Mouse (Mus musculus) retina, embryonic 14.5 days (tissue): ENCODE measurements at regions not wholly inside any gene's neighbourhood (a gene's known extent, or its start where the extent isn't known, plus 50 kb on each side); places are given as distances from the start of the nearest gene placed in this dataset.

Source experiments
- DNase-seq: peaks from one replicate; pipeline ENCODE4 v3.0.0-alpha.2; 2015; ENCODE audit warnings: low spot score

GRCm38 (mm10) chr8:100515896-100516295 is 1099.6 kb upstream of the Cdh8 start:
- no peak for DNase-seq

GRCm38 (mm10) chr8:100515152-100515551 is 1098.9 kb upstream of the Cdh8 start:
- DNase-seq = no peak

DNA sequence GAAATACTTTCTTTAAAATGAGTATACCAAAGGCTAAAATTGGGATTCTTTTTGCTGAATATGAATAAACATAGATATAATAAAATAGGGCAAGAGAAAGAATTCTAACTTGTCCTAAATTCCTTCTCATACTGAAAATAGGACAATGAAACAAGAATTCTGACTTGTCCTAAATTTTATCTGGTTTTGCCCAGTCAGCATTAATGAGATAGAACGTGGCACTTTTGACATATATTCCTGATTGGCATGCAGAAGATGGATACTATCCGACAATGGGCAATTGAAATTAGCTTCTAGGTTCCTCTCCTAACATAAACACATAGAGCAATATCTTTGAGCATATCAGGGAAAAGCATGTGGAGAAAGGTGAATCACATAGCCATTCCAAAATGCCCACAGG is 1090.2 kb upstream of the Cdh8 start:
- DNase-seq = no peak

GRCm38 (mm10) chr8:100500342-100500712 is 1084.1 kb upstream of the Cdh8 start:
- no peak for DNase-seq

GRCm38 (mm10) chr8:100499614-100500341 is 1083.5 kb upstream of the Cdh8 start:
- peak; percentile 23 for DNase-seq

DNA sequence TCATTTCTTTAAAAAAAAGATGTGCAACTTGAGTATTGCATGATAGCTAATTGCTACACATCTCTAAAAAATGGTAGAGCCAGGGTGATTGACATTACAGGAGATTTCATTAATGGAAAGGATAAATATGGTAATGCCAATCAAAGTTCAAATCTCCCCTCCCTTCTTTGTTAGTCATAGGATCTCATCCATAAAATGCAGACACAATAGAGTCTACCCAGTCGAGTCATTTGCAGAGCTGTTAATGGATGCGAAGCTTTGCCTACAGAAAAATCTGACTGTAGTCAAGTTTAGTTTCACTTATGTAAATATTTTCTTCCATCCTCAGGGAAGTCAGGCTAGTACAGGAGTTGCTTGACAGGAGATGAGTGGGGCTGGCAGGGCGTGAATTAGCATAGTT is 1078.2 kb upstream of the Cdh8 start:
- peak; percentile 6 for DNase-seq

GRCm38 (mm10) chr8:100475950-100476349 is 1059.7 kb upstream of the Cdh8 start:
- no peak for DNase-seq

DNA sequence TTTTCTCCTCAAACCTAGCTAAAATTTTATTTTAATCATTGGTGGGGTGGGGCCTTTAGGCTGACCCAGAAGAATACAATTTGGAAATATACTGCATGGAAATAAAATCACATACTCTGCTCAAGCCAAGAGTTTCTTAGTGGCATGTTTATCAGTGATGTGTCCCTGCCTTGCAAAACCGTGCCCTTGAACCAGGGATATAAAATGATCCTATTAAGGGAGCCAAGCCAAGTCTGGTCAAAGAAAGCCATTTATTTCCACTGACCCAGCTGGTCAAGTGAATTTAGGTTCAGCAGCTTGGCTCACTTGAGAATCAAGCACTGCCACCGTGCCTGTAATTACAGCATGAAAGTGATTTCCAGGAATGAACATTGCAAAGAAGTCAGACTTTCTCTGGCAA is 1035.0 kb upstream of the Cdh8 start:
- DNase-seq = no peak

DNA sequence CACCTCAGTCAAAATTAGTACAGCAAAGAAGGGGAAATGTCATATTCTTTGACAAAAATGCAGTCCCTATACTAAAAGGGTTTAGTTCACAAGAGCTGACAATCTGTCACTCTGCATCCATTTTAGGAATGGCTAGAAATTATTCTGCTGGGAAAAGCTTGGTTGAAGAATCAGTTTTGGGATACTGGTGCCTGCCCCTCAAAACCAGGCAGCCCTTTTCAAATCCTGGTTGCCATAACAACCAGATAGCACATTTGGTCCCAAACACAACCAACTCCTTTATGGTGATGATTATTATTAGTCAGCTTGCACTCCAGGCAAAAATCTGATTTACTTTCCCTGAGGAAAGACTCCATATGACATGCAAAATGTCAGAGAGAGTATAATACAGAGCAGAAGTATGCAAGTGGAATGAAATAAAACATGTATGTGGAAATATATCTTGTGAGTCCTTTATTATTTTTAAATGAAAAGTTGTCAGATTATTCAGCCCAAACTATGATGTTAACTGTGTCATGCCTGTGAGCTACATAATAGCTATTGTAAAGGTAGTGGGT is 1034.2 kb upstream of the Cdh8 start:
- DNase-seq = no peak

DNA sequence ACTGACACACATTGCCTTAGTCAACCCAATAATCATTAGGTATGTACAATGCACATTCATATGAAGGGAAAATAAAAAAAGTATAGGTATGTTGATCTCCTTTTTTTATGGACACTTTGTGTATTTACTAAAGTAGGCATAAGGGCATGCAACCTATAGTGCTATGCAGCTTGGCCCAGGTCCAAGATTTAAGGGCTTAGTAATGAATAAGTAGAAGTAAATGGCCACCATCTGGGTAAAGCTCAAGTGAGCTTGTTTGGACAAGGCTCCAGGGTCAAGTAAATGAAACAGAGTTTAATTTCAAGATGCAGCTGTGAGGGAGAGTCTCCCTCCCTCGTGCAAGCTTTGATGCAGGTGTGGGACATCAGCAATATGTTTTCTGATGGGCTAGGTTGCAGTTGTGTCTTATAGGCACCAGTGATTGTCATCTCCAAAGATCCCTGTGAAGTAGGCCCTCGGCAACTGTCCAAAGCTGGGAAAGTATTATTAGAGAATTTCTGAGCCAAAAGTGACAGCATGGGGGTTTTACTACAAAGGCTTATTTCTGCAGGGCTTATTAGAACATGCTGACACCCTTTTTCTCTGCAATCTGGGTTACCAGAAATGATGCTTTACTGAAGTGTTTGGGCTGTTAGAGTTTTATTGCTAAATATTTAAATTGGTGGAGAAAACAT is 1030.5 kb upstream of the Cdh8 start:
- no peak for DNase-seq
